Mouse (Mus musculus): ENCODE measurements around the gene Smagp. TPM values are rescaled to one million over a fixed set of nuclear protein-coding genes. Genes with fewer than 3 reads are reported as not detected.
A peak's percentile ranks its signal among the peaks of the same experiment; 100 is the strongest.

The Smagp gene
- polyA plus RNA-seq, 1 experiment from 2014 or later = 1.8 TPM

GRCm38 (mm10) chr15:100660306-100660705, 23.6 kb upstream of the Smagp start:
- no peak overlapping the region for H3K27ac ChIP-seq (replicated peaks)
- no peaks in the 10 kb centered on the region for H3K27me3 ChIP-seq
- H3K4me1 ChIP-seq = no peaks in the 10 kb centered on the region
- no peak overlapping the region for H3K4me3 ChIP-seq
- WGBS = 80% methylated on average over 9 of the region's 9 CpGs
- no peak for ATAC-seq (replicated peaks)
- H3K9ac ChIP-seq (replicated peaks) = no peak overlapping the region
- H3K9me3 ChIP-seq = no peaks in the 10 kb centered on the region
- H3K36me3 ChIP-seq = no peaks in the 10 kb centered on the region
- no peak overlapping the region for H3K4me2 ChIP-seq (replicated peaks)

GRCm38 (mm10) chr15:100655201-100655600, 18.5 kb upstream of the Smagp start:
- Histone ChIP-seq H3K4me3 (no peak overlapping the region), H3K4me2 (replicated peaks) (no peak overlapping the region), H3K9ac (replicated peaks) (no peak overlapping the region), H3K27ac (replicated peaks) (no peak overlapping the region), H3K4me1 (no peaks in the 10 kb centered on the region), H3K27me3 (no peaks in the 10 kb centered on the region), H3K36me3 (no peaks in the 10 kb centered on the region), H3K9me3 (no peaks in the 10 kb centered on the region)
- ATAC-seq (replicated peaks) = no peak
- WGBS = 87% methylated on average over 5 of the region's 5 CpGs

- Histone ChIP-seq H3K4me3 (no peak overlapping the region), H3K9ac (replicated peaks) (no peak overlapping the region), H3K27me3 (no peaks in the 10 kb centered on the region), H3K4me2 (replicated peaks) (no peak overlapping the region), H3K4me1 (no peaks in the 10 kb centered on the region), H3K9me3 (no peaks in the 10 kb centered on the region), H3K27ac (replicated peaks) (no peak overlapping the region), H3K36me3 (no peaks in the 10 kb centered on the region)
- ATAC-seq (replicated peaks) = no peak
- 95% methylated on average over 1 of the region's 1 CpGs for WGBS
Observed at GRCm38 (mm10) chr15:100654271-100654670, 17.5 kb upstream of the Smagp start.

GRCm38 (mm10) chr15:100651610-100652009, 14.9 kb upstream of the Smagp start:
- no peak overlapping the region for H3K4me3 ChIP-seq
- WGBS = 86% methylated on average over 9 of the region's 9 CpGs
- no peaks in the 10 kb centered on the region for H3K36me3 ChIP-seq
- no peaks in the 10 kb centered on the region for H3K27me3 ChIP-seq
- no peak overlapping the region for H3K4me2 ChIP-seq (replicated peaks)
- no peak for ATAC-seq (replicated peaks)
- H3K4me1 ChIP-seq = no peaks in the 10 kb centered on the region
- no peak overlapping the region for H3K9ac ChIP-seq (replicated peaks)
- H3K27ac ChIP-seq (replicated peaks) = no peak overlapping the region
- no peaks in the 10 kb centered on the region for H3K9me3 ChIP-seq

GRCm38 (mm10) chr15:100650111-100650510, 13.4 kb upstream of the Smagp start:
- Histone ChIP-seq H3K27ac (replicated peaks) (no peak overlapping the region), H3K4me1 (no peaks in the 10 kb centered on the region), H3K9ac (replicated peaks) (no peak overlapping the region), H3K36me3 (no peaks in the 10 kb centered on the region), H3K27me3 (no peaks in the 10 kb centered on the region), H3K4me3 (no peak overlapping the region), H3K4me2 (replicated peaks) (no peak overlapping the region), H3K9me3 (no peaks in the 10 kb centered on the region)
- 86% methylated on average over 10 of the region's 10 CpGs for WGBS
- no peak for ATAC-seq (replicated peaks)

- ATAC-seq (replicated peaks) = no peak
- H3K4me3 ChIP-seq = no peak overlapping the region
- H3K9ac ChIP-seq (replicated peaks) = no peak overlapping the region
- no peak overlapping the region for H3K27ac ChIP-seq (replicated peaks)
- H3K4me2 ChIP-seq (replicated peaks) = no peak overlapping the region
- 76% methylated on average over 6 of the region's 6 CpGs for WGBS
- no peaks in the 10 kb centered on the region for H3K9me3 ChIP-seq
- no peaks in the 10 kb centered on the region for H3K4me1 ChIP-seq
- H3K36me3 ChIP-seq = no peaks in the 10 kb centered on the region
- H3K27me3 ChIP-seq = no peaks in the 10 kb centered on the region
Observed at GRCm38 (mm10) chr15:100646161-100646560, 9.4 kb upstream of the Smagp start.

- Histone ChIP-seq H3K27me3 (peaks cover 15% of the 10 kb centered on the region; the same call in 1 of the 2 replicates), H3K4me2 (replicated peaks) (no peak overlapping the region), H3K27ac (replicated peaks) (no peak overlapping the region), H3K9me3 (no peaks in the 10 kb centered on the region), H3K4me1 (no peaks in the 10 kb centered on the region), H3K36me3 (no peaks in the 10 kb centered on the region), H3K4me3 (no peak overlapping the region), H3K9ac (replicated peaks) (no peak overlapping the region)
- 95% methylated on average over 7 of the region's 7 CpGs for WGBS
- no peak for ATAC-seq (replicated peaks)
Observed at GRCm38 (mm10) chr15:100642451-100642850, 5.7 kb upstream of the Smagp start.

GRCm38 (mm10) chr15:100641226-100641810, 4.6 kb upstream of the Smagp start:
- 76% methylated on average over 15 of the region's 16 CpGs for WGBS
- H3K27me3 ChIP-seq = peaks cover 26% of the 10 kb centered on the region
- no peaks in the 10 kb centered on the region for H3K9me3 ChIP-seq
- peaks cover 10% of the 10 kb centered on the region for H3K4me1 ChIP-seq
- no peaks in the 10 kb centered on the region for H3K36me3 ChIP-seq
- ATAC-seq (replicated peaks) = no peak
- H3K9ac ChIP-seq (replicated peaks) = no peak overlapping the region
- no peak overlapping the region for H3K4me3 ChIP-seq
- H3K4me2 ChIP-seq (replicated peaks) = no peak overlapping the region
- H3K27ac ChIP-seq (replicated peaks) = no peak overlapping the region

- Histone ChIP-seq H3K4me3 (no peak overlapping the region), H3K27ac (replicated peaks) (no peak overlapping the region), H3K4me1 (peaks cover 12% of the 10 kb centered on the region), H3K4me2 (replicated peaks) (no peak overlapping the region), H3K9me3 (no peaks in the 10 kb centered on the region), H3K36me3 (no peaks in the 10 kb centered on the region), H3K27me3 (peaks cover 38% of the 10 kb centered on the region), H3K9ac (replicated peaks) (no peak overlapping the region)
- 75% methylated on average over 16 of the region's 16 CpGs for WGBS
- no peak for ATAC-seq (replicated peaks)
Observed at GRCm38 (mm10) chr15:100639972-100640750, 3.4 kb upstream of the Smagp start.

GRCm38 (mm10) chr15:100637661-100638060, 921 bp upstream of the Smagp start:
- no peaks in the 10 kb centered on the region for H3K9me3 ChIP-seq
- H3K4me1 ChIP-seq = peaks cover 12% of the 10 kb centered on the region
- peaks cover 52% of the 10 kb centered on the region for H3K27me3 ChIP-seq
- ATAC-seq (replicated peaks) = no peak
- H3K36me3 ChIP-seq = no peaks in the 10 kb centered on the region
- H3K4me2 ChIP-seq (replicated peaks) = no peak overlapping the region
- H3K27ac ChIP-seq (replicated peaks) = no peak overlapping the region
- WGBS = 20% methylated on average over 6 of the region's 6 CpGs
- H3K9ac ChIP-seq (replicated peaks) = no peak overlapping the region
- no peak overlapping the region for H3K4me3 ChIP-seq

GRCm38 (mm10) chr15:100635851-100636645, 692 bp downstream of the Smagp start:
- Histone ChIP-seq H3K9ac (replicated peaks) (0 out of 2 replicates have a peak overlapping the region, but pooled peaks have one; percentile 9), H3K27me3 (peaks cover 52% of the 10 kb centered on the region), H3K4me1 (peaks cover 12% of the 10 kb centered on the region)

GRCm38 (mm10) chr15:100635239-100635638, 1.5 kb downstream of the Smagp start:
- peaks cover 12% of the 10 kb centered on the region for H3K4me1 ChIP-seq
- no peak overlapping the region for H3K9ac ChIP-seq (replicated peaks)
- H3K9me3 ChIP-seq = no peaks in the 10 kb centered on the region
- no peak for ATAC-seq (replicated peaks)
- H3K4me2 ChIP-seq (replicated peaks) = no peak overlapping the region
- no peak overlapping the region for H3K27ac ChIP-seq (replicated peaks)
- H3K36me3 ChIP-seq = no peaks in the 10 kb centered on the region
- 7% methylated on average over 9 of the region's 9 CpGs for WGBS
- H3K4me3 ChIP-seq = no peak overlapping the region
- H3K27me3 ChIP-seq = peaks cover 52% of the 10 kb centered on the region

More at GRCm38 (mm10) chr15:100635851-100636645, 692 bp downstream of the Smagp start:
- no peak for ATAC-seq (replicated peaks)
- no peaks in the 10 kb centered on the region for H3K9me3 ChIP-seq
- H3K4me3 ChIP-seq = peak overlapping the region; percentile 40
- H3K36me3 ChIP-seq = no peaks in the 10 kb centered on the region
- H3K27ac ChIP-seq (replicated peaks) = no peak overlapping the region
- H3K4me2 ChIP-seq (replicated peaks) = peak overlapping the region; percentile 66
- 4% methylated on average over 37 of the region's 38 CpGs for WGBS
